Mouse (Mus musculus) ES-Bruce4 (cell line): ENCODE measurements around the gene Abca17.

Experiments
- CTCF ChIP-seq: IDR thresholded peaks from one replicate; pipeline ENCODE4 v1.8.1; 2011; ENCODE audit warnings: low read depth, low read length
- EP300 ChIP-seq: IDR thresholded peaks from 2 replicates; pipeline ENCODE4 v1.6.1; 2011; ENCODE audit warnings: low read depth, low read length; ENCODE audit not compliant: insufficient read depth

DNA sequence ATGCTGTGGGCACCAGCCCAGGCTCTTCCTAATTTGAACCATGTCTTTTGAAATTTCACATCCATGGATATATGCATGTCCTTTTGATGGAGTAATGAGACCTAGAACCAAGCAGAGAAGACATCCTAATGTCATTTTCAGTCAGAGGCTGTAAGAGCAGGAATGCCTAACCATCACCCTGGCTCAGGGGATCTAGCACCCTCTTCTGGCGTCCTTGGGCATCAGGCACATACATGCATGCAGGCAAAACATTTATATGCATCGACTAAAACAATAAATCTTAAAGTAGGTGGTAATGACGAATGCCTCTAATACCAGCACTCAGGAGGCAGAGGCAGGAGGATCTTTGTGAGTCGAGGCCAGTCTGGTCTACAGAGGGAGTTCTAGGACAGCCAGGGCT is 43.4 kb downstream of the Abca17 start:
- TF ChIP-seq CTCF (peak; percentile 69), EP300 (no peak)
